In the genomic region with DNA sequence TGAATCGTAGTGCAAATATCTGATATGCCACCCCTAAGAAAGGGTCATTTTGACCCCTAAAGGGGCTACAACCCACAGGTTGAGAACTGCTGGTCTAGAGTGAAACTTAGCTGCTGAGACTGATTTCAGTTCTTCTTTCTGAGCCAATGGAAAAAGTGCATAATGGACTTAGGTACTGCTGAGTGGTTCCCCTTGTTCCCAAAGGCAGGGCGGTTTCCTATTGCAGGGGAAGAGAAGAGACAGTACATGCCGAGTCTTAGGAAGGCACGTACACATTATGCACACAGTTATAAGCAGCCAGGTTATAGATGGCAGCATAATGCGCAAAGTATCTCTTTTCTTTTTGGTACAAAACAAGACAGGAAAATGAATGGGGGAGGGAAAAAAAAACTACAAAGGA, we compare ENCODE assay signal across 26 mouse cellular contexts. TPM values are rescaled to one million over a fixed set of nuclear protein-coding genes. Genes with fewer than 3 reads are reported as not detected.
DNase-seq lines count a peak whose midpoint lies in the region; ATAC-seq and TF ChIP-seq lines count a peak whose summit lies in the region.
"Had no signal": no experiment of that assay in that cellular context is flagged by ENCODE, and none has a peak within 500 bp of the region (broad histone marks: within the 10 kb centered on the region; RNA-seq: fewer than 3 reads in every experiment).

No protein-coding gene starts in this region.

- ATAC-seq in forebrain, postnatal 0 days, result peak; percentile 49; the same call in 1 of the 2 replicates
- ATAC-seq in forebrain, embryonic 11.5 days (replicated peaks; ENCODE audit: low FRiP score), result no peak
- ATAC-seq in megakaryocyte, adult 5-6 weeks (ENCODE audit: poor library complexity, severe bottlenecking), result peak; percentile 63
- ATAC-seq in stomach, postnatal 0 days (ENCODE audit: low FRiP score, low TSS enrichment), result no peak
- ATAC-seq: CD4-positive, CD25-positive, alpha-beta regulatory T cell, adult 4 months; forebrain, embryonic 13.5 days; forebrain, embryonic 15.5 days had no signal

- TF ChIP-seq RAD21 in CH12.LX (IDR thresholded peaks at IDR 0.05; ENCODE audit: low read depth, low read length), result no peak

- H3K27ac ChIP-seq in forebrain, postnatal 0 days (ENCODE audit: low read depth, low read length), result no peak overlapping the region
- no peak overlapping the region for H3K27ac ChIP-seq in forebrain, embryonic 11.5 days (ENCODE audit: low read depth, low read length)
- H3K27ac ChIP-seq in CH12.LX (ENCODE audit: insufficient read depth, low read depth), result no peak overlapping the region
- H3K27ac ChIP-seq in stomach, postnatal 0 days (replicated peaks), result no peak overlapping the region
- H3K27ac ChIP-seq in heart, embryonic 10.5 days, result no peak overlapping the region
- H3K27ac ChIP-seq: embryonic facial prominence, embryonic 12.5 days; embryonic facial prominence, embryonic 15.5 days; forebrain, embryonic 13.5 days; forebrain, embryonic 15.5 days had no signal

- no peak for DNase-seq in forebrain, postnatal 0 days
- no peak for DNase-seq in forebrain, embryonic 11.5 days (ENCODE audit: low spot score)
- peak; percentile 70 for DNase-seq in CH12.LX (ENCODE audit: extremely low read depth)
- no peak for DNase-seq in stomach, postnatal 0 days (ENCODE audit: low spot score)
- no peak for DNase-seq in heart, embryonic 10.5 days (ENCODE audit: low spot score)
- no peak for DNase-seq in retina, postnatal 1 day
- DNase-seq: adrenal gland, adult 2 months; adrenal gland, postnatal 10 days; adrenal gland, postnatal 25 days; B cell, adult 2 months; cerebellum, adult 11 months; cerebellum, adult 18-20 months; cerebellum, adult 8-10 months; cerebellum, adult 9-11 months; cerebellum, postnatal 14 days; cerebellum, postnatal 36 days; embryo, embryonic 11 days had no signal

- no peak overlapping the region for H3K4me3 ChIP-seq in forebrain, postnatal 0 days (ENCODE audit: low read depth, low read length)
- H3K4me3 ChIP-seq in forebrain, embryonic 11.5 days (ENCODE audit: low read depth, low read length), result no peak overlapping the region
- no peak overlapping the region for H3K4me3 ChIP-seq in CH12.LX (replicated peaks in 1 of 3; ENCODE audit: low read depth in 2 of 3, low read length in 2 of 3, poor library complexity in 1 of 3)
- no peak overlapping the region for H3K4me3 ChIP-seq in stomach, postnatal 0 days (ENCODE audit: low read depth, low read length)
- no peak overlapping the region for H3K4me3 ChIP-seq in heart, embryonic 10.5 days
- H3K4me3 ChIP-seq: embryonic facial prominence, embryonic 12.5 days; embryonic facial prominence, embryonic 15.5 days; erythroblast, embryonic 14.5 days; forebrain, embryonic 10.5 days; forebrain, embryonic 13.5 days; forebrain, embryonic 15.5 days had no signal

- WGBS in forebrain, postnatal 0 days, result 77% methylated on average over 5 of the region's 5 CpGs
- 81% methylated on average over 5 of the region's 5 CpGs for WGBS in forebrain, embryonic 11.5 days
- 76% methylated on average over 5 of the region's 5 CpGs for WGBS in stomach, postnatal 0 days
- 87% methylated on average over 5 of the region's 5 CpGs for WGBS in heart, embryonic 10.5 days

- no peak overlapping the region for H3K4me2 ChIP-seq in forebrain, postnatal 0 days (ENCODE audit: low read depth)
- no peak overlapping the region for H3K4me2 ChIP-seq in forebrain, embryonic 11.5 days (ENCODE audit: low read depth, low read length, severe bottlenecking)
- H3K4me2 ChIP-seq in CH12.LX (ENCODE audit: insufficient read depth, low read depth, poor library complexity, severe bottlenecking), result peak overlapping the region; percentile 41; the same call in 1 of the 2 replicates
- no peak overlapping the region for H3K4me2 ChIP-seq in stomach, postnatal 0 days (replicated peaks; ENCODE audit: low read depth)
- H3K4me2 ChIP-seq: embryonic facial prominence, embryonic 12.5 days; embryonic facial prominence, embryonic 15.5 days; forebrain, embryonic 13.5 days; forebrain, embryonic 15.5 days had no signal

- no peaks in the 10 kb centered on the region for H3K27me3 ChIP-seq in forebrain, postnatal 0 days (ENCODE audit: insufficient read depth, low read length)
- H3K27me3 ChIP-seq in forebrain, embryonic 11.5 days (ENCODE audit: control insufficient read depth, insufficient read depth, low read length), result no peaks in the 10 kb centered on the region
- H3K27me3 ChIP-seq in CH12.LX (replicated peaks), result no peaks in the 10 kb centered on the region
- H3K27me3 ChIP-seq in stomach, postnatal 0 days (ENCODE audit: control insufficient read depth, insufficient read depth, low read length), result no peaks in the 10 kb centered on the region
- no peaks in the 10 kb centered on the region for H3K27me3 ChIP-seq in heart, embryonic 10.5 days (ENCODE audit: insufficient read depth, poor library complexity, severe bottlenecking)
- H3K27me3 ChIP-seq: embryonic facial prominence, embryonic 12.5 days; forebrain, embryonic 13.5 days; forebrain, embryonic 15.5 days had no signal

- no peak for TF ChIP-seq POLR2A in CH12.LX (IDR thresholded peaks at IDR 0.05; ENCODE audit: low read depth, low read length)

- dilution Hi-C loops in CH12.LX (cut with MboI; ENCODE audit: extremely low pct_ligation_motif_present, extremely low pct_unique_long_range_greater_than_20kb, low sequenced_read_pairs), result no loop called here

- in situ Hi-C loops in CH12.LX (cut with MboI; ENCODE audit: low pct_ligation_motif_present, low pct_unique_long_range_greater_than_20kb, low sequenced_read_pairs), result no loop called here

- no peaks in the 10 kb centered on the region for H3K36me3 ChIP-seq in forebrain, postnatal 0 days (ENCODE audit: insufficient read depth)
- no peaks in the 10 kb centered on the region; the same call in 1 of the 2 replicates for H3K36me3 ChIP-seq in forebrain, embryonic 11.5 days (ENCODE audit: control insufficient read depth, insufficient read depth, low read length)
- no peaks in the 10 kb centered on the region for H3K36me3 ChIP-seq in CH12.LX (replicated peaks in 1 of 2; ENCODE audit: control insufficient read depth in 1 of 2, insufficient read depth in 1 of 2, low read length in 1 of 2)
- H3K36me3 ChIP-seq in stomach, postnatal 0 days (ENCODE audit: control insufficient read depth, insufficient read depth, low read length), result no peaks in the 10 kb centered on the region
- H3K36me3 ChIP-seq in heart, embryonic 10.5 days, result no peaks in the 10 kb centered on the region
- H3K36me3 ChIP-seq: embryonic facial prominence, embryonic 12.5 days; embryonic facial prominence, embryonic 15.5 days; forebrain, embryonic 15.5 days had no signal

- no peak for TF ChIP-seq CTCF in forebrain, postnatal 0 days (IDR thresholded peaks at IDR 0.05; ENCODE audit: low read depth)
- TF ChIP-seq CTCF in CH12.LX (conservative IDR thresholded peaks at IDR 0.05 in 1 of 2, IDR thresholded peaks at IDR 0.05 in 1 of 2; ENCODE audit: low read depth in 2 of 2, low read length in 2 of 2), result no peak
- no peak for TF ChIP-seq CTCF in stomach, postnatal 0 days (IDR thresholded peaks at IDR 0.05; ENCODE audit: low read depth)

- H3K9ac ChIP-seq in forebrain, postnatal 0 days, result no peak overlapping the region
- H3K9ac ChIP-seq in forebrain, embryonic 11.5 days (ENCODE audit: low read length), result no peak overlapping the region
- H3K9ac ChIP-seq in CH12.LX (ENCODE audit: insufficient read depth, low read depth), result no peak overlapping the region
- no peak overlapping the region for H3K9ac ChIP-seq in stomach, postnatal 0 days (ENCODE audit: low read length)
- H3K9ac ChIP-seq: embryonic facial prominence, embryonic 12.5 days; embryonic facial prominence, embryonic 15.5 days; forebrain, embryonic 13.5 days; forebrain, embryonic 15.5 days had no signal

- H3K9me3 ChIP-seq in forebrain, postnatal 0 days (ENCODE audit: low read length), result no peaks in the 10 kb centered on the region
- peaks cover 3% of the 10 kb centered on the region; the same call in 1 of the 2 replicates for H3K9me3 ChIP-seq in forebrain, embryonic 11.5 days (ENCODE audit: control insufficient read depth, low read length)
- no peaks in the 10 kb centered on the region for H3K9me3 ChIP-seq in CH12.LX (replicated peaks; ENCODE audit: low read length)
- no peaks in the 10 kb centered on the region for H3K9me3 ChIP-seq in stomach, postnatal 0 days (ENCODE audit: control insufficient read depth, low read length)
- no peaks in the 10 kb centered on the region for H3K9me3 ChIP-seq in heart, embryonic 10.5 days
- H3K9me3 ChIP-seq: embryonic facial prominence, embryonic 12.5 days; embryonic facial prominence, embryonic 15.5 days; forebrain, embryonic 15.5 days had no signal

- peaks cover 4% of the 10 kb centered on the region; the same call in 1 of the 2 replicates for H3K4me1 ChIP-seq in forebrain, postnatal 0 days (ENCODE audit: insufficient read depth)
- 0 out of 2 replicates have a peak, but pooled peaks cover 2% of the 10 kb centered on the region for H3K4me1 ChIP-seq in forebrain, embryonic 11.5 days (replicated peaks; ENCODE audit: control insufficient read depth, insufficient read depth, low read length)
- H3K4me1 ChIP-seq in CH12.LX (ENCODE audit: control insufficient read depth in 1 of 2, insufficient read depth in 2 of 2), result peaks cover 8 to 20% of the 10 kb centered on the region in 2 experiments
- H3K4me1 ChIP-seq in stomach, postnatal 0 days (replicated peaks; ENCODE audit: control insufficient read depth, insufficient read depth), result 0 out of 2 replicates have a peak, but pooled peaks cover 2% of the 10 kb centered on the region
- peaks cover 2% of the 10 kb centered on the region; the same call in 1 of the 2 replicates for H3K4me1 ChIP-seq in heart, embryonic 10.5 days
- H3K4me1 ChIP-seq: embryonic facial prominence, embryonic 12.5 days had no signal

- TF ChIP-seq EP300 in CH12.LX (IDR thresholded peaks at IDR 0.05; ENCODE audit: low read length), result peak; percentile 99
- no peak for TF ChIP-seq EP300 in stomach, postnatal 0 days (optimal IDR thresholded peaks at IDR 0.05)

- H3K79me2 ChIP-seq in CH12.LX (replicated peaks; ENCODE audit: control insufficient read depth, extremely low read depth, insufficient read depth, poor library complexity, severe bottlenecking), result no peaks in the 10 kb centered on the region

RNA-seq across cellular contexts. Expression of a gene that starts 4.9 kb away (rescaled TPM):
- 2.6 and 5.8 TPM in 2 replicates for total RNA-seq in forebrain, postnatal 0 days (2014; rRNA removed)
- 0.24 and 0.91 TPM in 2 replicates for polyA plus RNA-seq in forebrain, postnatal 0 days (2015; fragmentation: Nextera tagmentation; extraction: Ambion mirVana)
- polyA plus RNA-seq in forebrain, embryonic 11.5 days (2014; fragmentation: Nextera tagmentation; extraction: Ambion mirVana), result 12.2 and 15.2 TPM in 2 replicates
- 0.04 and 0.25 TPM in 2 replicates for total RNA-seq in CH12.LX (2012; rRNA removed)
- total RNA-seq in CH12.LX (2014; rRNA removed), result not detected in 2 replicates
- 0.11 and 0.94 TPM in 2 replicates for polyA plus RNA-seq in CH12.LX (2012; ENCODE audit: insufficient read length, low read depth)
- not detected in 2 replicates for total RNA-seq in megakaryocyte, adult 5-6 weeks (2015)
- not detected in 2 replicates for total RNA-seq in megakaryocyte, adult 5-6 weeks (2017)
- polyA plus RNA-seq in stomach, postnatal 0 days (2015; fragmentation: Nextera tagmentation; extraction: Ambion mirVana), result 11.4 and 15.0 TPM in 2 replicates
- 11.4 and 11.6 TPM in 2 replicates for polyA plus RNA-seq in heart, embryonic 10.5 days (2016; fragmentation: Nextera tagmentation; extraction: Ambion mirVana)
- total RNA-seq: MEL had no signal
- polyA plus RNA-seq: CD4-positive, CD25-positive, alpha-beta regulatory T cell, adult 4 months had no signal

RNA-seq across cellular contexts. Expression of a gene that starts 13.1 kb away (rescaled TPM):
- 0.62 and 1.3 TPM in 2 replicates for total RNA-seq in forebrain, postnatal 0 days (2014; rRNA removed)
- polyA plus RNA-seq in forebrain, postnatal 0 days (2015; fragmentation: Nextera tagmentation; extraction: Ambion mirVana), result 0.29 and 0.39 TPM in 2 replicates
- polyA plus RNA-seq in forebrain, embryonic 11.5 days (2014; fragmentation: Nextera tagmentation; extraction: Ambion mirVana), result 1.0 and 1.2 TPM in 2 replicates
- total RNA-seq in CH12.LX (2012; rRNA removed) (not detected in 2 replicates), CH12.LX (2014; rRNA removed) (not detected in 2 replicates)
- polyA plus RNA-seq in CH12.LX (2012; ENCODE audit: insufficient read length, low read depth), result not detected in 2 replicates
- total RNA-seq in megakaryocyte, adult 5-6 weeks (2015), result 0.18 and 1.2 TPM in 2 replicates
- 0.62 and 0.69 TPM in 2 replicates for total RNA-seq in megakaryocyte, adult 5-6 weeks (2017)
- 0.24 and 0.31 TPM in 2 replicates for polyA plus RNA-seq in stomach, postnatal 0 days (2015; fragmentation: Nextera tagmentation; extraction: Ambion mirVana)
- polyA plus RNA-seq in heart, embryonic 10.5 days (2016; fragmentation: Nextera tagmentation; extraction: Ambion mirVana), result 0.87 and 0.90 TPM in 2 replicates
- total RNA-seq: MEL had no signal
- polyA plus RNA-seq: CD4-positive, CD25-positive, alpha-beta regulatory T cell, adult 4 months; erythroblast, embryonic 14.5 days had no signal

Comparison
In these comparisons a context has a peak if more than half of its experiments do, and no peak if none do; other contexts are left out.
1. ATAC-seq: peak in forebrain, postnatal 0 days (single experiment) and megakaryocyte, adult 5-6 weeks (single experiment); none in forebrain, embryonic 11.5 days (single experiment) and stomach, postnatal 0 days (single experiment).